Mouse (Mus musculus): Measurements from ENCODE around the gene Fam117a.

DNA sequence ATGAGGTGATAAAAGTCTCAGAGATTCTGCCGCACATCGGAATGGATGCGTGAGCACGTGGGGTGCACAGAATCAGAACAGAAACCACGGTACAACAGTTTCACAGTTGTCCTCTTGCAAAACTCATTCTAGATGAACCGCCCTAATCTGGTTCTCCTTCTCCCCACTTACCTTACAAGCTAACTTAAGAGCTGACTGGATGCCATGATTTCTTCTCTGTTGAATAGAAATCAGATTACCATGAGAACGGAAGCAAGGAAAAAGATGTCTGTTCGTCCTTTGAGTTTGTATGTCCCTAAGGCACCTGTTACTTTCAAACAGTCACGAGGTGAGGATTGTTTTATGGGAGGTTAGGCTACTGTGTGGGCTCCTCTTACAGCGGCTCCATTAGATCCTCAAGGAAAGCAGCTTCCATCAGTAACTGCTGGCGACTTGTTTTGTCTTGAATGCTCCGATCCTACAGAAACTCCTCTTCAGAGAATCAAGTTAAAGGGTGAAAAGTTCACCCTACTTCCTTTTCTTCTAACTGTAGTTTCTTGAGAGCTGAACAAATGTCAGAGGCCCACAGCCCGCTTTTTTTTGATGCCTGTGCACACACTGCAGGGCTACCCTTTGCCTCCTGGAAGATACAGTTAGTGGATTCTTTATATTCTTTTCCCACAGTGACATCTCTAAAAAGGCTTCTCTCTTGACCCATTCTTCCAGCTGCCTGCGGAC is 17.6 kb downstream of the Fam117a start:
- TF ChIP-seq CTCF (IDR thresholded peaks at IDR 0.05; ENCODE audit: low read depth): no peak
- no peak for TF ChIP-seq EP300 (IDR thresholded peaks at IDR 0.05; ENCODE audit: low read depth)
